Mouse (Mus musculus) stomach, adult 2 months (tissue): ENCODE data around the gene Dync1li1. TPM values are rescaled to one million over a fixed set of nuclear protein-coding genes. Genes with fewer than 3 reads are reported as not detected.

Experiments
- polyA plus RNA-seq: library from polyadenylated mRNA; depleted of rRNA; stranded (reverse); fragments of >200 nt; gene quantifications from 2 replicates; pipeline ENCODE4 v1.2.3, GENCODE M21; 2012; rRNA removed

Gene Dync1li1
- 3.9 and 7.0 TPM in 2 replicates for polyA plus RNA-seq

DNA sequence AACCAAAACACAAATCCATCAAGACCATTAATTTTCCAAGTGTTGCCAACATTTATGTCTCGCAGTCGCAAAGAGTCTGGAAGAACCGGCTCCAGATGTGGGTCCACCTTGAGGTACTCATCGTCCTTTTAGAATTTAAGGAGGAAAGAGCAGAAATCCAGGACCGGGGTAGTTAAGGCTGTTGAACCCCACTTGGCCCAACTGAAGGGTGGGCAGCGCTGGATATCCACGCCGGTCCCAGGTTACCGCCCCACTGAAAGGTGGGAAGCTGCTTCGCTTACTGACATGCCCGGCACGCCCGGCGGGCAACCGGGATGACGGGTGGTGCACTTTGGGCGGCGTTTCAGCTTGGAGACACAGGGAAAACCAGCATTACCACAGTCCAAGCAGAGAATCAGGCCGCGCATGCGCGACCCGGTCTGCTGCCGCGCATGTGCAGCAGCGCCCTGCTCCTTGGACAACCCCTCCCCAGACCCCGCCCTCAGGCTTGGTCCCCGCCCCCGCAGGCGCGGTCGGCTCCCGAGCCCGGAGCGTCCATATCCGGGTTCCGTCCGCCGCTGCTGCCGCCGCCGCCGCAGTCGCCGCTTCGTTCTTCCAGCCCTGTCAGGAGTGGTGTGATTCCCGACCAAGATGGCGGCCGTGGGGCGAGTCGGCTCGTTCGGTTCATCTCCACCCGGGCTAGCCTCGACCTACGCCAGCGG, at the start of gene Dync1li1:
Gene Dync1li1 (plus strand): TSS at position 539 of the 701 bp plus-strand sequence.

GRCm38 (mm10) chr9:114639839-114640646, 48.5 kb upstream of the Dync1li1 start, which contains the start of gene Cnot10:
Gene Cnot10 (minus strand): TSS chr9:114640184.

GRCm38 (mm10) chr9:114731011-114731755, 42.6 kb downstream of the Dync1li1 start, which contains the start of gene Cmtm6:
Gene Cmtm6 (plus strand): TSS chr9:114731116.

Other genes starting within 250 kb of the Dync1li1 start
- gene Ccr4, start 183.9 kb upstream of the Dync1li1 start, polyA plus RNA-seq, result 0.06 and 0.13 TPM in 2 replicates
- not detected in 2 replicates for gene C130032M10Rik, start 173.1 kb upstream of the Dync1li1 start, polyA plus RNA-seq
- not detected in 2 replicates for gene Trim71, start 124.4 kb upstream of the Dync1li1 start, polyA plus RNA-seq
- gene Cnot10, start 48.6 kb upstream of the Dync1li1 start, polyA plus RNA-seq, result 6.0 and 8.6 TPM in 2 replicates
- 17.7 and 18.3 TPM in 2 replicates for gene Cmtm6, start 42.3 kb downstream of the Dync1li1 start, polyA plus RNA-seq
- gene Cmtm7, start 93.1 kb downstream of the Dync1li1 start, polyA plus RNA-seq, result 195 and 273 TPM in 2 replicates
- 74.0 and 118 TPM in 2 replicates for gene Cmtm8, start 155.4 kb downstream of the Dync1li1 start, polyA plus RNA-seq
- 17.1 and 22.4 TPM in 2 replicates for gene Gpd1l, start 245.2 kb downstream of the Dync1li1 start, polyA plus RNA-seq